In the genomic region with DNA sequence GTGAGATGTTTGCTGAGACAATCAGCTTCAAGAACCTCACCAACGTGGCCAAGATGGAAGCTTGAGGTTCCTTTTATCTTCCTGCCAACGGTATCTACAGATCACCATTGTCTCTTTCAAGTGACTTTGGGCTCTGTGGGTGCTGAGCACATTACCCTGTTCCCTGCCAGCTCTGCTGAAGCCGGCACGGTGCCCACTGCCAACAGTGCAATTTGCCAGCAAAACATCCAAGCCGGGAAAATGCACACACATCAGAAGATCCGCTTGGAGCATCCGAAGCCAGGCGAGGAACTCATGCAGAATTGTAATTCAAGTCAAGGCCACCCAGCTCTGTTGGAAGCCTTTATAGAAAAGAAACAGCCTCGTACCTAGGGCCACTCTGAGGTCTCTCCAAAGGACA, we compare ENCODE assay signal across 11 mouse cellular contexts.
A peak's percentile ranks its signal among the peaks of the same experiment; 100 is the strongest.
DNase-seq lines count a peak whose midpoint lies in the region; ATAC-seq and TF ChIP-seq lines count a peak whose summit lies in the region.
"Had no signal": no experiment of that assay in that cellular context is flagged by ENCODE, and none has a peak within 500 bp of the region (broad histone marks: within the 10 kb centered on the region; RNA-seq: fewer than 3 reads in every experiment).

No protein-coding gene starts in this region.

- no peak overlapping the region for H3K27ac ChIP-seq in forebrain, embryonic 14.5 days (ENCODE audit: low read depth, low read length)
- H3K27ac ChIP-seq in forebrain, embryonic 12.5 days, result no peak overlapping the region
- no peak overlapping the region for H3K27ac ChIP-seq in intestine, postnatal 0 days (ENCODE audit: low read depth, low read length)
- H3K27ac ChIP-seq: liver, embryonic 12.5 days had no signal

- DNase-seq in forebrain, embryonic 14.5 days (ENCODE audit: low spot score), result peak; percentile 39
- peak; percentile 8 for DNase-seq in ovary, adult 18-20 months (ENCODE audit: low spot score)
- no peak for DNase-seq in ovary, postnatal 36 days (ENCODE audit: low spot score)
- peak; percentile 28 to 32 for DNase-seq in left cerebral cortex, postnatal 10 days (ENCODE audit: extremely low spot score in 1 of 2, low spot score in 2 of 2)
- DNase-seq in spleen, adult 18-20 months, result no peak
- DNase-seq in kidney, adult 11 months, result no peak
- DNase-seq: gastrocnemius, postnatal 10 days had no signal

- whole genome bisulfite sequencing in forebrain, embryonic 14.5 days, result 72% methylated on average over 9 of the region's 9 CpGs
- WGBS in forebrain, embryonic 12.5 days, result 86% methylated on average over 9 of the region's 9 CpGs
- 88% methylated on average over 9 of the region's 9 CpGs for WGBS in intestine, postnatal 0 days

- no peaks in the 10 kb centered on the region for H3K27me3 ChIP-seq in forebrain, embryonic 14.5 days (replicated peaks; ENCODE audit: control insufficient read depth, insufficient read depth, low read length)
- no peaks in the 10 kb centered on the region for H3K27me3 ChIP-seq in forebrain, embryonic 12.5 days
- no peaks in the 10 kb centered on the region for H3K27me3 ChIP-seq in intestine, postnatal 0 days (replicated peaks; ENCODE audit: control insufficient read depth, insufficient read depth, low read length)
- H3K27me3 ChIP-seq: liver, embryonic 12.5 days had no signal

- H3K9ac ChIP-seq in forebrain, embryonic 14.5 days (ENCODE audit: low read length), result no peak overlapping the region
- H3K9ac ChIP-seq in forebrain, embryonic 12.5 days, result no peak overlapping the region
- H3K9ac ChIP-seq in intestine, postnatal 0 days (ENCODE audit: low read depth, low read length), result no peak overlapping the region
- H3K9ac ChIP-seq: liver, embryonic 12.5 days had no signal

- ATAC-seq in forebrain, embryonic 14.5 days, result no peak
- no peak for ATAC-seq in forebrain, embryonic 12.5 days (ENCODE audit: low FRiP score)
- no peak for ATAC-seq in intestine, postnatal 0 days
- ATAC-seq: activated CD4-positive, CD25-positive, alpha-beta regulatory T cell, adult 4 months; liver, embryonic 12.5 days had no signal

- intact Hi-C loops in left cerebral cortex, postnatal 10 days (cut with DNase I), result no loop called here

- no peaks in the 10 kb centered on the region for H3K4me1 ChIP-seq in forebrain, embryonic 14.5 days (ENCODE audit: control insufficient read depth, insufficient read depth, low read length)
- H3K4me1 ChIP-seq in forebrain, embryonic 12.5 days, result no peaks in the 10 kb centered on the region
- no peaks in the 10 kb centered on the region for H3K4me1 ChIP-seq in intestine, postnatal 0 days (replicated peaks; ENCODE audit: control insufficient read depth, insufficient read depth, low read length)
- H3K4me1 ChIP-seq: liver, embryonic 12.5 days had no signal

- H3K9me3 ChIP-seq in forebrain, embryonic 14.5 days (replicated peaks; ENCODE audit: control insufficient read depth, low read length), result no peaks in the 10 kb centered on the region
- H3K9me3 ChIP-seq in forebrain, embryonic 12.5 days, result no peaks in the 10 kb centered on the region
- H3K9me3 ChIP-seq in intestine, postnatal 0 days (ENCODE audit: control insufficient read depth), result no peaks in the 10 kb centered on the region

- no peak overlapping the region for H3K4me2 ChIP-seq in forebrain, embryonic 14.5 days (ENCODE audit: low read length)
- H3K4me2 ChIP-seq in forebrain, embryonic 12.5 days, result no peak overlapping the region
- H3K4me2 ChIP-seq in intestine, postnatal 0 days (replicated peaks; ENCODE audit: low read depth), result no peak overlapping the region
- H3K4me2 ChIP-seq: liver, embryonic 12.5 days had no signal

- no peak overlapping the region for H3K4me3 ChIP-seq in forebrain, embryonic 14.5 days (ENCODE audit: low read depth, low read length)
- no peak overlapping the region for H3K4me3 ChIP-seq in forebrain, embryonic 12.5 days (replicated peaks)
- no peak overlapping the region for H3K4me3 ChIP-seq in intestine, postnatal 0 days (ENCODE audit: low read depth, low read length)
- H3K4me3 ChIP-seq: liver, embryonic 12.5 days had no signal

- TF ChIP-seq CTCF in intestine, postnatal 0 days (IDR thresholded peaks at IDR 0.05; ENCODE audit: low read depth), result no peak

- no peaks in the 10 kb centered on the region for H3K36me3 ChIP-seq in forebrain, embryonic 14.5 days (ENCODE audit: control insufficient read depth, insufficient read depth, low read length)
- no peaks in the 10 kb centered on the region for H3K36me3 ChIP-seq in forebrain, embryonic 12.5 days (replicated peaks)
- no peaks in the 10 kb centered on the region for H3K36me3 ChIP-seq in intestine, postnatal 0 days (ENCODE audit: control insufficient read depth, insufficient read depth)
- H3K36me3 ChIP-seq: liver, embryonic 12.5 days had no signal

Comparison
In these comparisons a context has a peak if more than half of its experiments do, and no peak if none do; other contexts are left out.
1. DNase-seq: peak in forebrain, embryonic 14.5 days (single experiment), ovary, adult 18-20 months (single experiment) and left cerebral cortex, postnatal 10 days (2 of 2); none in ovary, postnatal 36 days (single experiment), spleen, adult 18-20 months (0 of 2) and kidney, adult 11 months (single experiment).